Mouse (Mus musculus): ENCODE data around the gene Ctbp2.

Gene Ctbp2

GRCm38 (mm10) chr7:133002271-133002670, 121.9 kb downstream of the Ctbp2 start:
- DNase-seq: no peak

- DNase-seq: no peak
Measured at GRCm38 (mm10) chr7:133001388-133001787, 122.8 kb downstream of the Ctbp2 start.

- no peak for DNase-seq
Measured at GRCm38 (mm10) chr7:132999061-132999460, 125.1 kb downstream of the Ctbp2 start.

GRCm38 (mm10) chr7:132998639-132999038, 125.5 kb downstream of the Ctbp2 start:
- DNase-seq: no peak

- peak; percentile 55 for DNase-seq
Measured at GRCm38 (mm10) chr7:132996391-132996790, 127.8 kb downstream of the Ctbp2 start.

- no peak for DNase-seq
Measured at GRCm38 (mm10) chr7:132994628-132995191, 129.4 kb downstream of the Ctbp2 start.

- DNase-seq: no peak
Measured at GRCm38 (mm10) chr7:132994120-132994519, 130.0 kb downstream of the Ctbp2 start.

GRCm38 (mm10) chr7:132992967-132993615, 131.1 kb downstream of the Ctbp2 start:
- DNase-seq: no peak

- no peak for DNase-seq
Measured at GRCm38 (mm10) chr7:132991240-132991900, 132.8 kb downstream of the Ctbp2 start.

GRCm38 (mm10) chr7:132989839-132990238, 134.3 kb downstream of the Ctbp2 start:
- DNase-seq: peak; percentile 31

- DNase-seq: no peak
Measured at GRCm38 (mm10) chr7:132982639-132983038, 141.5 kb downstream of the Ctbp2 start.

- no peak for DNase-seq
Measured at GRCm38 (mm10) chr7:132977981-132978380, 146.2 kb downstream of the Ctbp2 start.

- DNase-seq: no peak
Measured at GRCm38 (mm10) chr7:132976079-132976478, 148.1 kb downstream of the Ctbp2 start.

- DNase-seq: no peak
Measured at GRCm38 (mm10) chr7:132972079-132972478, 152.1 kb downstream of the Ctbp2 start.

GRCm38 (mm10) chr7:132965707-132966106, 158.4 kb downstream of the Ctbp2 start:
- no peak for DNase-seq

- DNase-seq: no peak
Measured at GRCm38 (mm10) chr7:132964395-132964794, 159.8 kb downstream of the Ctbp2 start.

GRCm38 (mm10) chr7:132950613-132951012, 173.5 kb downstream of the Ctbp2 start:
- DNase-seq: peak; percentile 43

- peak; percentile 7 for DNase-seq
Measured at GRCm38 (mm10) chr7:132949968-132950367, 174.2 kb downstream of the Ctbp2 start.

GRCm38 (mm10) chr7:132940569-132940968, 183.6 kb downstream of the Ctbp2 start:
- DNase-seq: no peak

- DNase-seq: no peak
Measured at GRCm38 (mm10) chr7:132939118-132939517, 185.0 kb downstream of the Ctbp2 start.

All from lung, postnatal 36 days (tissue).